Mouse (Mus musculus): ENCODE results near the gene Pid1. TPM values are rescaled to one million over a fixed set of nuclear protein-coding genes. Genes with fewer than 3 reads are reported as not detected.

Gene Pid1
- polyA plus RNA-seq, 1 experiment from 2014 or later: 34.1 TPM

- Histone ChIP-seq H3K36me3 (ENCODE audit: insufficient read depth, low read length) (no peaks in the 10 kb centered on the region), H3K4me1 (ENCODE audit: insufficient read depth, low read length) (no peaks in the 10 kb centered on the region), H3K27me3 (ENCODE audit: insufficient read depth, low read length) (no peaks in the 10 kb centered on the region), H3K9ac (replicated peaks; ENCODE audit: low read length) (no peak overlapping the region), H3K4me3 (ENCODE audit: low read length) (no peak overlapping the region), H3K4me2 (replicated peaks; ENCODE audit: low read depth, low read length) (no peak overlapping the region), H3K27ac (ENCODE audit: low read length) (no peak overlapping the region), H3K9me3 (ENCODE audit: low read length) (no peaks in the 10 kb centered on the region)
- 74% methylated on average over 3 of the region's 3 CpGs for WGBS
- ATAC-seq (ENCODE audit: low FRiP score, low TSS enrichment): no peak
These were observed 206.2 kb downstream of the Pid1 start for GRCm38 (mm10) chr1:84157790-84158189.

DNA sequence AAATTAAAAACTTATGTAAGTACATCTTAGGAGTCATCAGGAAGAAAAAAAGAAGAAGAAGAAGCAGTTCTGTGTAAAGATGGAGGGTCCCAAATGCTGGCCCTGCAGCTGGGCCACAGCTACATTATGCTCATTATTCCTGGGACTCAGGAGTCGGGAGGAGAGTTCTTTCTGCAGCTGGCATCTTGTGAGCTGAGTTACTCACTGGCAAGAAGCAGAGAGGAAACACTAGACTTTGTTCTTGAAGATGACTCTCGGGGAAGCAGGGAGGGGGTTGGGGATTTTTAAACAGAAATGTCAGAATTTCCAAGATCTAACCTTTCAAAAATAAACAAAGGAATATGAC lies 208.4 kb downstream of the Pid1 start:
- H3K36me3 ChIP-seq (ENCODE audit: insufficient read depth, low read length): no peaks in the 10 kb centered on the region
- no peaks in the 10 kb centered on the region for H3K27me3 ChIP-seq (ENCODE audit: insufficient read depth, low read length)
- no peaks in the 10 kb centered on the region for H3K9me3 ChIP-seq (ENCODE audit: low read length)
- H3K4me2 ChIP-seq (replicated peaks; ENCODE audit: low read depth, low read length): no peak overlapping the region
- 23% methylated on average over 2 of the region's 2 CpGs for WGBS
- no peak overlapping the region for H3K4me3 ChIP-seq (ENCODE audit: low read length)
- no peak overlapping the region for H3K27ac ChIP-seq (ENCODE audit: low read length)
- H3K9ac ChIP-seq (replicated peaks; ENCODE audit: low read length): no peak overlapping the region
- no peak for ATAC-seq (ENCODE audit: low FRiP score, low TSS enrichment)
- H3K4me1 ChIP-seq (ENCODE audit: insufficient read depth, low read length): no peaks in the 10 kb centered on the region

DNA sequence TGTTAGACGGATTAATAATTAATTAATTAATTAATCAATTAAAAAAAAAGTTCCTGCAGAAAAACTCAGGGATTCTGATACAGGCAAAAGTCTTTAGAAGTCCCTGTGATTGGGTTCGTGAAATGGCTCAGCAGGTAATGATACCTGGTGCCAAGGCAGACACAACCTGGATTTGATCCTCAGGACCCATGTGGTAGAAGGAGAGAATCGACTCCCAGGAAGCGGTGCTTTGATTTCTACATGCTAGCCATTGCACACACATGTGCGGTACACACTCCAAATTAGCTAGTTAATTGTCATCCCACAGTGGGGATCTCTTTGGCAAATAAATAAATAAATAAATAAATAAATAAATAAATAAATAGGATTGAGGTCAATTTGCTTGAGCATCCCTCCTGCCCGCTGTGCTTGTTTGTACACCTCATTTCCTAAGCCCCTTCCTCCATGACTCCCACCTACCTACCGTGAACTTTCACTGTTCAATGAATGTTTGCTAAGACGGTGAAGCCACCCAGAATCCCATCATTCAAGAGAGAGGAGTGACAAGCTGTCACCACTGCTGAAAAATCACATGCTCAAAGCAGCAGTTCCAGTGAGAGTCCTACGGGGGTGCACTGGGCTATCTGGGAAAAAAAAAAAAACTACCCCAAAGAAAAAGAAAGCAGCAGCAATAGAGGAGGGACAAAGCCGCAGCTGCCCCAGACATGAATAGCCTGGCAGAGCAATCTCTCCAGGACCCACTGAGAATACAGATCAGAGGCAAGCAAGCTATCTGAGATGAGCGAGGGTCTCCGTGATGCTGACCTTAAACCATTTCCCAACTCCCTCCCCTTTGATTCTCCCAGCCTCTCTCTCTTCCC lies 209.0 kb downstream of the Pid1 start:
- Histone ChIP-seq H3K9me3 (ENCODE audit: low read length) (no peaks in the 10 kb centered on the region), H3K4me2 (replicated peaks; ENCODE audit: low read depth, low read length) (no peak overlapping the region), H3K4me3 (ENCODE audit: low read length) (no peak overlapping the region), H3K27me3 (ENCODE audit: insufficient read depth, low read length) (no peaks in the 10 kb centered on the region), H3K36me3 (ENCODE audit: insufficient read depth, low read length) (no peaks in the 10 kb centered on the region), H3K27ac (ENCODE audit: low read length) (no peak overlapping the region), H3K9ac (replicated peaks; ENCODE audit: low read length) (no peak overlapping the region), H3K4me1 (ENCODE audit: insufficient read depth, low read length) (no peaks in the 10 kb centered on the region)
- WGBS: 79% methylated on average over 12 of the region's 12 CpGs
- ATAC-seq (ENCODE audit: low FRiP score, low TSS enrichment): no peak

- H3K4me2 ChIP-seq (replicated peaks; ENCODE audit: low read depth, low read length): no peak overlapping the region
These were observed 210.0 kb downstream of the Pid1 start for GRCm38 (mm10) chr1:84153943-84154342.

DNA sequence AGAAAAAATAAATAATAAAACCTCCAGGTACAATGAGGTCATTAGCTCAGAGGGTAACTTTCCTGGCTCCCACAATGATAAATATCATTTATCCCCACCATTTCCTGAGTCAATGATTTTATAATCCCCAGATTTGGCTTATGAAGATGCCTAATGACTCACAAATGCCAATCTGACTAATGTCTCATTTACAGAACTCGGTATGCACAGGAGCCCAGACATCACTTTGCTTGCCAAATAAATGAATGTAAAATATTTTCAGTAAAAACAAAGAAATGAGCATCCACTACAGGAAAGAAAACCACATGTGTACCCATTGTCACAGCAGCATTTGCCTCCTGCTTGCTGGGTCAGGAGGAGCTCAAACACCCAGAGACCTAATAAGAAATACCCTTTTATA lies 222.4 kb downstream of the Pid1 start:
- H3K9ac ChIP-seq (replicated peaks; ENCODE audit: low read length): no peak overlapping the region
- 78% methylated on average over 1 of the region's 1 CpGs for WGBS
- H3K27me3 ChIP-seq (ENCODE audit: insufficient read depth, low read length): no peaks in the 10 kb centered on the region
- no peaks in the 10 kb centered on the region for H3K36me3 ChIP-seq (ENCODE audit: insufficient read depth, low read length)
- H3K4me3 ChIP-seq (ENCODE audit: low read length): no peak overlapping the region
- H3K9me3 ChIP-seq (ENCODE audit: low read length): no peaks in the 10 kb centered on the region
- no peak overlapping the region for H3K4me2 ChIP-seq (replicated peaks; ENCODE audit: low read depth, low read length)
- H3K27ac ChIP-seq (ENCODE audit: low read length): no peak overlapping the region
- no peak for ATAC-seq (ENCODE audit: low FRiP score, low TSS enrichment)
- no peaks in the 10 kb centered on the region for H3K4me1 ChIP-seq (ENCODE audit: insufficient read depth, low read length)

More at GRCm38 (mm10) chr1:84153943-84154342, 210.0 kb downstream of the Pid1 start:
- H3K9me3 ChIP-seq (ENCODE audit: low read length): no peaks in the 10 kb centered on the region
- no peaks in the 10 kb centered on the region for H3K36me3 ChIP-seq (ENCODE audit: insufficient read depth, low read length)
- no peak for ATAC-seq (ENCODE audit: low FRiP score, low TSS enrichment)
- WGBS: 51% methylated on average over 4 of the region's 4 CpGs
- no peak overlapping the region for H3K4me3 ChIP-seq (ENCODE audit: low read length)
- no peak overlapping the region for H3K27ac ChIP-seq (ENCODE audit: low read length)
- no peaks in the 10 kb centered on the region for H3K27me3 ChIP-seq (ENCODE audit: insufficient read depth, low read length)
- no peak overlapping the region for H3K9ac ChIP-seq (replicated peaks; ENCODE audit: low read length)
- H3K4me1 ChIP-seq (ENCODE audit: insufficient read depth, low read length): no peaks in the 10 kb centered on the region

- Histone ChIP-seq H3K4me1 (ENCODE audit: insufficient read depth, low read length) (no peaks in the 10 kb centered on the region), H3K36me3 (ENCODE audit: insufficient read depth, low read length) (no peaks in the 10 kb centered on the region), H3K27me3 (ENCODE audit: insufficient read depth, low read length) (no peaks in the 10 kb centered on the region), H3K9ac (replicated peaks; ENCODE audit: low read length) (no peak overlapping the region), H3K9me3 (ENCODE audit: low read length) (no peaks in the 10 kb centered on the region), H3K4me2 (replicated peaks; ENCODE audit: low read depth, low read length) (no peak overlapping the region), H3K27ac (ENCODE audit: low read length) (no peak overlapping the region), H3K4me3 (ENCODE audit: low read length) (no peak overlapping the region)
- no peak for ATAC-seq (ENCODE audit: low FRiP score, low TSS enrichment)
- 82% methylated on average over 4 of the region's 4 CpGs for WGBS
These were observed 231.5 kb downstream of the Pid1 start for GRCm38 (mm10) chr1:84132451-84132850.

DNA sequence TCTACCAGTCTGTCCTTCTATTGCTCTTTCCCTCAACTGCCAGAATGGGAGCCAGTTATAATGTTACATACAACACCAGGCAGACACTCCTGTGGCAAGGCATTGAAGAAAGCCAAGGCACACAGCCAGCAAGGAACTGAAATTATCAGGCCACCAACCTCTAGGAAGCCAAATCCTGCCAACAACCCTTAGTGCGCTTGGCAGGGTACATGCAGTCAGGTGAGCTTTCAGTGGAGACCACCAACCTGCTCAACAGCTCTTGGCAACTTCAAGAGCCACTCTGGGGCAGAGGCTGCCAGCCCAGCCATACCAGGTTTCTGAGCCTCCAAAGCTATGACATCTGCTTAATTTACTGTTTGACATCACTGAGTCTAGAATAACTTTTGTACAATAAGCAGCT lies 232.2 kb downstream of the Pid1 start:
- H3K4me2 ChIP-seq (replicated peaks; ENCODE audit: low read depth, low read length): no peak overlapping the region
- no peaks in the 10 kb centered on the region for H3K27me3 ChIP-seq (ENCODE audit: insufficient read depth, low read length)
- WGBS: 96% methylated on average over 1 of the region's 1 CpGs
- no peak overlapping the region for H3K9ac ChIP-seq (replicated peaks; ENCODE audit: low read length)
- H3K36me3 ChIP-seq (ENCODE audit: insufficient read depth, low read length): no peaks in the 10 kb centered on the region
- no peak overlapping the region for H3K4me3 ChIP-seq (ENCODE audit: low read length)
- no peaks in the 10 kb centered on the region for H3K4me1 ChIP-seq (ENCODE audit: insufficient read depth, low read length)
- H3K9me3 ChIP-seq (ENCODE audit: low read length): no peaks in the 10 kb centered on the region
- no peak for ATAC-seq (ENCODE audit: low FRiP score, low TSS enrichment)
- no peak overlapping the region for H3K27ac ChIP-seq (ENCODE audit: low read length)

DNA sequence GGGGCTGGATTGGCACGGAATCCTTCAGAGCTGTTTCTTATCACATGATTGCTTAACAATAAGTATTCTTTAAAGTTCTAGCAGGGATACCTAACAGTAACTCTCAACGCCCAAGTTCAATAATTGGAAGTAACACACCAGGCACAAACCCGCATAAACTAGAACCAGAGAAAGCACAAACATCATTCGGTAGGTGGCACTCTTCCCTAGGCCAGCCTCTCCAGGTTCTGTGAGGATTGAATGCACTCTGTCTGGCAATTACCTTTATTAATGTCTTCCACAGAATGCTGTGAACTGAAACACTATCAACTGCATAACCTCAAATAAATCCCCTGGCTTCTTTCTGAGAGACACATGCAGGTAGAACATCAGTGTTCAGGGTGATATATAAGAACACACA lies 235.5 kb downstream of the Pid1 start:
- Histone ChIP-seq H3K4me3 (ENCODE audit: low read length) (no peak overlapping the region), H3K9me3 (ENCODE audit: low read length) (no peaks in the 10 kb centered on the region), H3K27ac (ENCODE audit: low read length) (no peak overlapping the region), H3K27me3 (ENCODE audit: insufficient read depth, low read length) (no peaks in the 10 kb centered on the region), H3K36me3 (ENCODE audit: insufficient read depth, low read length) (no peaks in the 10 kb centered on the region), H3K4me2 (replicated peaks; ENCODE audit: low read depth, low read length) (no peak overlapping the region), H3K9ac (replicated peaks; ENCODE audit: low read length) (no peak overlapping the region), H3K4me1 (ENCODE audit: insufficient read depth, low read length) (no peaks in the 10 kb centered on the region)
- no peak for ATAC-seq (ENCODE audit: low FRiP score, low TSS enrichment)
- 69% methylated on average over 4 of the region's 4 CpGs for WGBS

- H3K36me3 ChIP-seq (ENCODE audit: insufficient read depth, low read length): no peaks in the 10 kb centered on the region
- H3K4me3 ChIP-seq (ENCODE audit: low read length): no peak overlapping the region
- H3K27me3 ChIP-seq (ENCODE audit: insufficient read depth, low read length): no peaks in the 10 kb centered on the region
- H3K4me2 ChIP-seq (replicated peaks; ENCODE audit: low read depth, low read length): no peak overlapping the region
- no peaks in the 10 kb centered on the region for H3K9me3 ChIP-seq (ENCODE audit: low read length)
- H3K4me1 ChIP-seq (ENCODE audit: insufficient read depth, low read length): no peaks in the 10 kb centered on the region
- H3K9ac ChIP-seq (replicated peaks; ENCODE audit: low read length): no peak overlapping the region
- 76% methylated on average over 2 of the region's 2 CpGs for WGBS
- no peak overlapping the region for H3K27ac ChIP-seq (ENCODE audit: low read length)
- no peak for ATAC-seq (ENCODE audit: low FRiP score, low TSS enrichment)
These were observed 244.7 kb downstream of the Pid1 start for GRCm38 (mm10) chr1:84119306-84119705.

DNA sequence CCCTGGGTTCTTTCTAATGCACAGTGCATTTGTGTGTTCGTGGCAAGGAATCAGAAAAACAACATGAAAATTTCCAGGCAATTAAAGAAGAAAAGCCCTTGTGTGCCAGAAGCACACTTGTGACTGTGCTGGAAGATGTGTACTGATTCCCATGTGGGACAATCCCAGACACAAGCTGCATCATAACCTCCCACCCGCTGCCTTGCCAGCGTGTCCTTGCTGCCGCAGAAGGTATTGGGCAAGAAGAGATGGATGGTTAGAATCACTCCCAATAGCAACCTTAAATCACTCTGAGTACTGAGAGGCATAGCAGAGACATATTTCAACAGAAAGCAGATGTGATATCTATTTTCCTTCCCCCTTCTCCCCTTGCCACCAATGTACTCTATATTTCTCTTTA lies 257.2 kb downstream of the Pid1 start:
- no peak for ATAC-seq (ENCODE audit: low FRiP score, low TSS enrichment)
- 0 out of 2 replicates have a peak, but pooled peaks cover 3% of the 10 kb centered on the region for H3K4me1 ChIP-seq (ENCODE audit: insufficient read depth, low read length)
- 85% methylated on average over 4 of the region's 4 CpGs for WGBS
- H3K9ac ChIP-seq (replicated peaks; ENCODE audit: low read length): no peak overlapping the region
- H3K36me3 ChIP-seq (ENCODE audit: insufficient read depth, low read length): no peaks in the 10 kb centered on the region
- H3K27ac ChIP-seq (ENCODE audit: low read length): no peak overlapping the region
- H3K4me2 ChIP-seq (replicated peaks; ENCODE audit: low read depth, low read length): no peak overlapping the region
- peaks cover 1% of the 10 kb centered on the region; the same call in 1 of the 2 replicates for H3K9me3 ChIP-seq (ENCODE audit: low read length)
- no peaks in the 10 kb centered on the region for H3K27me3 ChIP-seq (ENCODE audit: insufficient read depth, low read length)
- no peak overlapping the region for H3K4me3 ChIP-seq (ENCODE audit: low read length)

Measured in kidney, embryonic 16.5 days (tissue).